Mouse (Mus musculus) heart, postnatal 0 days (tissue): Measurements from ENCODE around the gene Ier5l. TPM values are rescaled to one million over a fixed set of nuclear protein-coding genes. Genes with fewer than 3 reads are reported as not detected.

Source experiments
- ATAC-seq: fragments of 200-750 bp; cut with Nextera tagmentation; 2 replicates; pipeline ENCODE4 v1.8.0; 2017; ENCODE audit warnings: low read depth, moderate number of reproducible peaks, moderate library complexity; ENCODE audit not compliant: insufficient read depth
- DNase-seq: peaks from one replicate; pipeline ENCODE4 v3.0.0-alpha.2; 2016; ENCODE audit warnings: low spot score
- H3K27ac ChIP-seq: fragments of 300-500 bp; sonication (generic); 2 replicates; pipeline ENCODE4 v1.5.1; 2014; ENCODE audit warnings: low read depth, mild to moderate bottlenecking
- H3K27me3 ChIP-seq: fragments of 300-500 bp; sonication (generic); 2 replicates; pipeline ENCODE4 v1.6.1; 2014; ENCODE audit warnings: low read length, mixed read lengths; ENCODE audit not compliant: control insufficient read depth, insufficient read depth
- H3K36me3 ChIP-seq: fragments of 300-500 bp; sonication (generic); replicated peaks from 2 replicates; pipeline ENCODE4 v1.6.1; 2014; ENCODE audit warnings: low read length, mixed read lengths; ENCODE audit not compliant: control insufficient read depth, insufficient read depth
- H3K4me1 ChIP-seq: fragments of 300-500 bp; sonication (generic); 2 replicates; pipeline ENCODE4 v1.6.1; 2014; ENCODE audit warnings: antibody characterized with exemption; ENCODE audit not compliant: control insufficient read depth, insufficient read depth
- H3K4me2 ChIP-seq: fragments of 300-500 bp; sonication (generic); 2 replicates; pipeline ENCODE4 v1.6.1; 2014; ENCODE audit warnings: low read depth, mild to moderate bottlenecking, low read length, moderate library complexity
- H3K4me3 ChIP-seq: fragments of 300-500 bp; sonication (generic); 2 replicates; pipeline ENCODE4 v1.5.1; 2014; ENCODE audit warnings: low read depth, low read length
- H3K9ac ChIP-seq: fragments of 300-500 bp; sonication (generic); replicated peaks from 2 replicates; pipeline ENCODE4 v1.6.1; 2014; ENCODE audit warnings: low read depth, low read length, mixed read lengths
- H3K9me3 ChIP-seq: fragments of 300-500 bp; sonication (generic); replicated peaks from 2 replicates; pipeline ENCODE4 v1.6.1; 2016; ENCODE audit warnings: low read length; ENCODE audit not compliant: control insufficient read depth
- CTCF ChIP-seq: IDR thresholded peaks from 2 replicates; pipeline ENCODE4 v1.5.1; 2016; ENCODE audit warnings: antibody characterized with exemption, control low read depth, low read depth
- EP300 ChIP-seq: IDR thresholded peaks from 2 replicates; pipeline ENCODE4 v1.6.1; 2016; ENCODE audit warnings: antibody characterized with exemption, low read depth
- WGBS: fragments of 180-500 bp; shearing (Covaris S2); extraction: QIAGEN DNeasy Blood & Tissue Kit; methylation state at CpG from one replicate; pipeline ENCODE4 v1.1.7; 2014; 5-methylcytosine and 5-hydroxymethylcytosine counted together
- polyA plus RNA-seq: library from polyadenylated mRNA; unstranded; fragments of >200 nt; fragmentation: Nextera tagmentation; extraction: Ambion mirVana; gene quantifications from 2 replicates; pipeline ENCODE4 v1.2.1, GENCODE M21; 2015
- total RNA-seq: library from RNA; depleted of rRNA; stranded (reverse); fragments of >200 nt; gene quantifications from 2 replicates; pipeline ENCODE4 v1.2.3, GENCODE M21; 2014; ENCODE audit warnings: low replicate concordance

Gene Ier5l
- total and polyA plus RNA-seq, 2 experiments from 2014 or later: 0.94 to 12.5 TPM

DNA sequence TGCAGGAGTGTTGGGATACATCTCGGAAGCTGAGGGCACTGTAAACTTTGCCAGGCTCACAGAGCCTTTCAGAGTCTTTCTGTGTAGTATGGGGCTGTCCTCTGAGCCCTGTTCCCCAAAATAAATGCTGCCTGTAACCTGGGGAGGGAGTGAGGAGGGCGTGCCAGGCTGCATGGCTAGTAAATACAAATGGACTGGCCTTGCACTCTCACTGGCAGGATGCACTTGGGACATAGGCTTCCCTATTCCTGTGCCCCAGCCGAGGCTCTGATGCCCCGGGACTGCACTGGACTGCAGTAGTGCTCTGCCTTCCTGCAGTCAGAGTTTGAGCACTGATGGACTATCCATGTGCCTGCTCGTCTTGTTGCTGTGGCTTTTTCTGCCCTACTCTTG lies 31.5 kb downstream of the Ier5l start:
- Histone ChIP-seq H3K36me3 (peaks cover 46% of the 10 kb centered on the region), H3K27ac (peak overlapping the region; percentile 97), H3K4me3 (peak overlapping the region; percentile 34), H3K9ac (peak overlapping the region; percentile 73), H3K9me3 (no peaks in the 10 kb centered on the region), H3K4me2 (peak overlapping the region; percentile 61), H3K4me1 (peaks cover 61% of the 10 kb centered on the region), H3K27me3 (no peaks in the 10 kb centered on the region)
- WGBS: 11% methylated on average over 5 of the region's 5 CpGs
- DNase-seq (no peak), ATAC-seq (no peak)
- TF ChIP-seq EP300 (no peak), CTCF (no peak)

DNA sequence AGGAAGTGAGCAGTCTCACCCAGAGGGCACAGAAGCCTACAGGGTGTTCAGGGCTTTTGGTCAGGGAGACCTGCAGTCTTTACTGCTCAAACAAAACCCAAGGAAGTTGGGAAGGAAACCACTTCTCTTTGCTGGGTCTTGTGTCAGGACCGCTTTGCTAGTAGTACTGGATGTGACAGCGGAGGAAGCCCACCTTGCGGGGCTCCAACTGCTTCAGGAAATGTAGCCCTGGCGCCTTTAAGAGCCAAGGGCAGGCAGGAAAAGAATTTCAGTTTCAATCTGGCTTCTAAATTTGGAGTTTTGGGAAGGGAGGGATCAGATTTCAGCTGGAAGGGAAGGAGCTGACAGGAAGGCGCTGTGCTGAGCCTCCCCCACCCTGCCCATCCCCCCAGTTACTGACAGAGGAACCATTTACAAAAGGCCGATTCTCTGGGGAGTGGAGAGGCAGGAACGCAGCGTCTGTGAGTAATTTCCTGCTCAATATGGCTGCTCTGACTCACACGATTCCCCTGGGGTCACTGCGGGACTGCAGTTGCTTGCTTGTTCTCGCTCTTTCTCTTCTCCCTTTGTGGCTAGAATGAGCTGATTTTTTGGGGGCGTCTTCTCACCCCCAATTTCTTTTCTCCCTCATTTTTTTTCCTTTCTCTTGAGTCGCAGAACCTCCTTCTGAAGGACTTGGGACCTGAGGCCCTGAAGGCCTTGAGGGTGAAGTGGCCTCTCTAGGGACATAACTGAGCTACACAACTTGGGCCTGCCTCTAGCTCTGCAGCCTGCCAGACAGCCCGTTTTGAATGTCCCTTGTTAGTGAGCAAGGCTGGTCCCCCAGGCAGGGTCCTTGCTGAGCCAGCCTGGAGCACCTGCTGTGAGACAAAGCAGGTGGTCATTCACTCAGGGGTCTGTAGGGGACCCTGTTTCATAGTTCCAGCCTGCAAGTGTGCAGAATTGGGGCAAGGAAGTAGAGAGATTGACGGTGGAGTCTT lies 32.2 kb downstream of the Ier5l start:
- Histone ChIP-seq H3K9ac (peak overlapping the region; percentile 73), H3K36me3 (peaks cover 51% of the 10 kb centered on the region), H3K4me3 (peak overlapping the region; percentile 34), H3K4me1 (peaks cover 56% of the 10 kb centered on the region), H3K4me2 (peak overlapping the region; percentile 61), H3K27ac (peak overlapping the region; percentile 97), H3K9me3 (no peaks in the 10 kb centered on the region), H3K27me3 (no peaks in the 10 kb centered on the region)
- ATAC-seq: peak; percentile 89
- WGBS: 3% methylated on average over 15 of the region's 15 CpGs
- peak; percentile 99 for DNase-seq
- TF ChIP-seq EP300: peak; percentile 99
- TF ChIP-seq CTCF: 0 out of 2 replicates have a peak, but pooled peaks have one; percentile 6

DNA sequence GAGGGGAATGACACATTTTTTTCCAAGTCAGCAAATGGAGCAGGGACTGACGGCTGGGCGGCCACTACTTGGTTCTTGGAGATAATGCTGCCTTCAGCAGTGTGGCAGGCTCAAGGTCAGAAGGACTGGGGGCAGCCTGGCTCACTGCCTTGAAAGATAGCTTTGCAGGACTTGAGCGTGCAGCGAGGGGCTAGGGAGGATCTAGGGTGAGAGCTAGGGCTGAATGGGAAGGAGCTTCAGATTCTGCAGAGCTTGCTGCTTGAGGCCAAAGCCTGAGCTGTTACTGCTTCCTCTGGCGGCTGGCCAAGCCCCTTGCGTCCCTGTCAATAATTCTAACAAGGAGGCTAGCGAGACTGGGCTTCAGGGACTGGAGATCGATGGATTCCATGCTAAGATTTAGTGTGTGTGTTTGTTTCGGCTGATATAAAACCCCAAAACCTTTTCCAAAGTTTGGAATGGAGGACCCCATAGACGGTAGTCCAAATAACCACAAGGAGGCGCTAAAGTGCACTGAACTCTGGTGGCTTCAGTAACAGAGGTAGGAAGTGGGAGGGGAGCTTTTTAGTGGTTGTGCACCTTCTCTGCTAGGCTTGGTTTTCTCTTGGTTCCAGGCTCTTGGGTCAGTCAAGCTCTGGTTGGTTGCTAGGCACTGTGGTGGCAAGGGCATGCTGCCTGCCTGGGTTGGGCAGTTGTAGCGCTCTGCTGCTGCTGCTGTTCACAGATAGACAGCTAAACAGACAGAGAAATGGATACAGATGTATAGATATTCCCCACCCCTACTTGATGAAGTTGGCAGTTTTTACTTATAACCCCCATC lies 33.1 kb downstream of the Ier5l start:
- H3K9ac ChIP-seq: peak overlapping the region; percentile 73
- peak; percentile 88 for TF ChIP-seq CTCF
- no peak for TF ChIP-seq EP300
- peak overlapping the region; percentile 34 for H3K4me3 ChIP-seq
- peaks cover 42% of the 10 kb centered on the region for H3K36me3 ChIP-seq
- H3K4me1 ChIP-seq: peaks cover 56% of the 10 kb centered on the region
- H3K27me3 ChIP-seq: no peaks in the 10 kb centered on the region
- 2% methylated on average over 12 of the region's 12 CpGs for WGBS
- H3K9me3 ChIP-seq: no peaks in the 10 kb centered on the region
- peak overlapping the region; percentile 61 for H3K4me2 ChIP-seq
- DNase-seq (peak; percentile 96), ATAC-seq (peak; percentile 75)
- H3K27ac ChIP-seq: peak overlapping the region; percentile 97

DNA sequence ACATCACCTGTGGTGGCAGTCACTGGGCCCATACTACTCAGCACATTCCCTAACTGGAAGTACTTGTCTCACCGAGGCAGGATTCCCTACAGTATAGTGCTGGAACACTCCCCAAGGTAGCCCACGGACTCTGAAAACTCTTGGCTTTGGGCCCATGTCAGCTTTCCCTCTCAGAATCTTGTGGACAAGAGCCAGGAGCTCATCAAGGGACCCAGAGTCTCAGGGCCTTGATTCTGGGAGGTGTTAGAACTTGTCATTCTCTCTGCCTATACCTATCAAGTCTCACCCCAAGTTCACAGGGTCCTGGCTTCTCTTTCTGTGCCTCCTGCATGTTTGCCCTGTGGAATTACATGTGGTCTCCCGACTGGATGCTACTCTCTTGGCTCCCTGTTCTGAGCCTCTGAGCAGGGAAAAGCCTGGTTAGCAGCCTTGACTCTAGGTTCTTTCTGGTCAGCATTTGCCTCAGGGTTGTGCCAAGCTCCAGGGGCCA lies 33.8 kb downstream of the Ier5l start:
- Histone ChIP-seq H3K4me1 (peaks cover 49% of the 10 kb centered on the region), H3K36me3 (peaks cover 40% of the 10 kb centered on the region), H3K27me3 (no peaks in the 10 kb centered on the region), H3K4me2 (peak overlapping the region; percentile 61; the same call in 1 of the 2 replicates), H3K4me3 (no peak overlapping the region), H3K9me3 (no peaks in the 10 kb centered on the region), H3K9ac (peak overlapping the region; percentile 26; the same call in 1 of the 2 replicates), H3K27ac (peak overlapping the region; percentile 97)
- 7% methylated on average over 3 of the region's 3 CpGs for WGBS
- ATAC-seq: no peak
- TF ChIP-seq CTCF (no peak), EP300 (no peak)
- DNase-seq: no peak

DNA sequence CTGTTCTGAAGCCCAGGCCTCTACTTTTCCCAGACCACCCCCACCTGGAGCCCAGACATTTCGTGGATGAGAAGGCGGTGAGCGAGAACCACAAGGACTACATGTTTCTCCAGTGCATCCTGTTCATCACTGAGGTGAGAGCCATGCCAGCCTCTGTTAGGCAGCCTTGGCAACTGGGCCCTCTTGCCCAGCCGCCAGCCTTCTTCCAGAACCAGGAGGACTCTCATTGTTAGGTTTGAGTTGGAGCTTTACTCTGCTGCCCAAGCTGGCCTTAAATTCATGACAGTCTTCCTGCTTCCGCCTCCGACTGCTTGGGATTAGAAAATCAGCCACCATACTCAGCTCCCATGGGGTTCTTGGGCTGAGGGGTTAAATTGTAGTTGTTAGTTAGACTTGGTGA lies 34.4 kb downstream of the Ier5l start:
- Histone ChIP-seq H3K4me2 (no peak overlapping the region), H3K9ac (peak overlapping the region; percentile 26; the same call in 1 of the 2 replicates), H3K27ac (peak overlapping the region; percentile 97), H3K9me3 (no peaks in the 10 kb centered on the region), H3K4me1 (peaks cover 43% of the 10 kb centered on the region), H3K27me3 (no peaks in the 10 kb centered on the region), H3K36me3 (peaks cover 40% of the 10 kb centered on the region), H3K4me3 (no peak overlapping the region)
- WGBS: 77% methylated on average over 6 of the region's 6 CpGs
- TF ChIP-seq EP300 (no peak), CTCF (no peak)
- ATAC-seq (no peak), DNase-seq (no peak)
